Mouse (Mus musculus) heart, postnatal 0 days (tissue): ENCODE measurements at regions not wholly inside any gene's neighbourhood (a gene's known extent, or its start where the extent isn't known, plus 50 kb on each side); places are given as distances from the start of the nearest gene placed in this dataset.

Experiments
- CTCF ChIP-seq: IDR thresholded peaks from 2 replicates; pipeline ENCODE4 v1.5.1; 2016; ENCODE audit warnings: antibody characterized with exemption, control low read depth, low read depth
- EP300 ChIP-seq: IDR thresholded peaks from 2 replicates; pipeline ENCODE4 v1.6.1; 2016; ENCODE audit warnings: antibody characterized with exemption, low read depth

- TF ChIP-seq CTCF (no peak), EP300 (no peak)
Observed at GRCm38 (mm10) chr9:61211627-61212026, 160.5 kb upstream of the Tle3 start.
